Mouse (Mus musculus) intestine, postnatal 0 days (tissue): ENCODE measurements at regions not wholly inside any gene's neighbourhood (a gene's known extent, or its start where the extent isn't known, plus 50 kb on each side); places are given as distances from the start of the nearest gene placed in this dataset.
A peak's percentile ranks its signal among the peaks of the same experiment; 100 is the strongest.

ENCODE experiments used
- ATAC-seq: fragments of 200-750 bp; cut with Nextera tagmentation; 2 replicates; pipeline ENCODE4 v1.8.0; 2017; ENCODE audit warnings: mild to moderate bottlenecking, moderate TSS enrichment, moderate library complexity
- H3K27ac ChIP-seq: fragments of 300-500 bp; sonication (generic); 2 replicates; pipeline ENCODE4 v1.5.1; 2014; ENCODE audit warnings: mild to moderate bottlenecking, low read depth, low read length, moderate library complexity
- H3K27me3 ChIP-seq: fragments of 300-500 bp; sonication (generic); replicated peaks from 2 replicates; pipeline ENCODE4 v1.6.1; 2014; ENCODE audit warnings: low read length, mixed read lengths; ENCODE audit not compliant: control insufficient read depth, insufficient read depth
- H3K36me3 ChIP-seq: fragments of 300-500 bp; sonication (generic); 2 replicates; pipeline ENCODE4 v1.6.1; 2014; ENCODE audit warnings: mild to moderate bottlenecking, moderate library complexity; ENCODE audit not compliant: control insufficient read depth, insufficient read depth
- H3K4me1 ChIP-seq: fragments of 300-500 bp; sonication (generic); replicated peaks from 2 replicates; pipeline ENCODE4 v1.6.1; 2014; ENCODE audit warnings: antibody characterized with exemption, low read length, mixed read lengths; ENCODE audit not compliant: control insufficient read depth, insufficient read depth
- H3K4me2 ChIP-seq: fragments of 300-500 bp; sonication (generic); replicated peaks from 2 replicates; pipeline ENCODE4 v1.6.1; 2014; ENCODE audit warnings: low read depth, mild to moderate bottlenecking, moderate library complexity
- H3K4me3 ChIP-seq: fragments of 300-500 bp; sonication (generic); 2 replicates; pipeline ENCODE4 v1.5.1; 2014; ENCODE audit warnings: low read depth, low read length
- H3K9ac ChIP-seq: fragments of 300-500 bp; sonication (generic); 2 replicates; pipeline ENCODE4 v1.6.1; 2014; ENCODE audit warnings: mild to moderate bottlenecking, low read depth, low read length
- H3K9me3 ChIP-seq: fragments of 300-500 bp; sonication (generic); 2 replicates; pipeline ENCODE4 v1.6.1; 2016; ENCODE audit warnings: mixed run types; ENCODE audit not compliant: control insufficient read depth
- CTCF ChIP-seq: sonication (generic); IDR thresholded peaks from 2 replicates; pipeline ENCODE4 v1.5.1; 2016; ENCODE audit warnings: low read depth, mild to moderate bottlenecking, control low read depth, antibody characterized with exemption, moderate library complexity
- WGBS: fragments of 180-500 bp; shearing (Covaris S2); extraction: QIAGEN DNeasy Blood & Tissue Kit; methylation state at CpG from one replicate; pipeline ENCODE4 v1.1.7; 2014; 5-methylcytosine and 5-hydroxymethylcytosine counted together

- H3K4me3 ChIP-seq = no peak overlapping the region
- ATAC-seq = no peak
- no peak overlapping the region for H3K4me2 ChIP-seq
- 61% methylated on average over 4 of the region's 4 CpGs for WGBS
- H3K9me3 ChIP-seq = no peaks in the 10 kb centered on the region
- no peak for TF ChIP-seq CTCF
- H3K27me3 ChIP-seq = no peaks in the 10 kb centered on the region
- no peak overlapping the region for H3K9ac ChIP-seq
- no peak overlapping the region for H3K27ac ChIP-seq
- no peaks in the 10 kb centered on the region for H3K36me3 ChIP-seq
- H3K4me1 ChIP-seq = no peaks in the 10 kb centered on the region
Measured at GRCm38 (mm10) chr15:87170890-87171289, 373.2 kb upstream of the Fam19a5 start.

- H3K9me3 ChIP-seq = no peaks in the 10 kb centered on the region
Measured at GRCm38 (mm10) chr15:87173096-87173495, 371.0 kb upstream of the Fam19a5 start.

GRCm38 (mm10) chr15:87178646-87179045, 365.5 kb upstream of the Fam19a5 start:
- H3K9me3 ChIP-seq = no peaks in the 10 kb centered on the region
- no peaks in the 10 kb centered on the region for H3K36me3 ChIP-seq
- TF ChIP-seq CTCF = no peak
- 81% methylated on average over 7 of the region's 7 CpGs for WGBS
- no peak overlapping the region for H3K4me3 ChIP-seq
- ATAC-seq = no peak
- no peak overlapping the region for H3K9ac ChIP-seq
- no peak overlapping the region for H3K4me2 ChIP-seq
- no peaks in the 10 kb centered on the region for H3K4me1 ChIP-seq
- no peak overlapping the region for H3K27ac ChIP-seq
- H3K27me3 ChIP-seq = no peaks in the 10 kb centered on the region

More at GRCm38 (mm10) chr15:87173096-87173495, 371.0 kb upstream of the Fam19a5 start:
- no peak for ATAC-seq
- H3K27me3 ChIP-seq = no peaks in the 10 kb centered on the region
- no peak overlapping the region for H3K4me2 ChIP-seq
- no peaks in the 10 kb centered on the region for H3K4me1 ChIP-seq
- no peak for TF ChIP-seq CTCF
- no peak overlapping the region for H3K27ac ChIP-seq
- no peak overlapping the region for H3K4me3 ChIP-seq
- no peaks in the 10 kb centered on the region for H3K36me3 ChIP-seq
- WGBS = 85% methylated on average over 2 of the region's 2 CpGs
- H3K9ac ChIP-seq = no peak overlapping the region

DNA sequence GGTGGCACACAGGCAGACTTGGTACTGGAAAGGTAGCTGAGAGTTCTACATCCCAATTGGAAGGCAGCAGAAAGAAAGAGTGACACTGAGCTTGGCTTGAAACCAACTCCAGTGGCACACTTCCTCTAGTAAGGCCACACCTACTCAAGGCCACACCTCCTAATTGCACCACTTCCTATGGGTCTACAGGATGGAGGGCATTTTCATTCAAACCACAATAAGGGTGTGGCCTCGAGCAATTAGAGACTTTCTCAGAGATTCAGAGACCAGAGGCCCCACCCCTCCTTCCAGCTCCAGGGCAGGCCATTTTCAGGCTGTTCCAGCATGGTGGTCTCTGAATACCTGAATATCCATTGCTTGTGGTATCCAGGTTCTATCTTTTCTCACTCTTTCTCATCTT, 363.3 kb upstream of the Fam19a5 start:
- ATAC-seq = no peak
- Histone ChIP-seq H3K27ac (no peak overlapping the region), H3K27me3 (no peaks in the 10 kb centered on the region), H3K36me3 (no peaks in the 10 kb centered on the region), H3K4me1 (no peaks in the 10 kb centered on the region), H3K4me3 (no peak overlapping the region), H3K9ac (no peak overlapping the region), H3K9me3 (no peaks in the 10 kb centered on the region), H3K4me2 (no peak overlapping the region)
- 55% methylated on average over 1 of the region's 1 CpGs for WGBS
- TF ChIP-seq CTCF = no peak

DNA sequence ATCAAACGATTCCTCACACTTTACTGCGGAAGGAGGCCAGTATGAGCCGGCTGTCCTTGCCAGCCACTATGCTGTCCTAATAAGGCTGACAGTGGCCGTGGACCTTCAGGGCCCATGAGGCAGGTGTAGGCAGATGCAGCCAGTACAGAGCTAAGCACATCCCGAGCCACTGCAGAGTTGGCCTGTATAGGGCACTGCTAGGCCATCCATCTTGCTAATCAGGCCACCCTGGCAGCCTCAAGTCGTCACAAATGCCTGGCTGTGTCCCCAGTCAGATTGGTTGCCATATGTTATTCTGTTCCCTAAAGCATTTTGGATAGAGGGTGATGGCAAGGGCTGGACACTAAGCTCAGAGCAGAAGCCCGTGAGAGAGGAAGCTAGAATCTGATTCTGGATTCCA, 359.9 kb upstream of the Fam19a5 start:
- H3K36me3 ChIP-seq = no peaks in the 10 kb centered on the region
- no peak overlapping the region for H3K9ac ChIP-seq
- TF ChIP-seq CTCF = no peak
- no peaks in the 10 kb centered on the region for H3K9me3 ChIP-seq
- 64% methylated on average over 7 of the region's 7 CpGs for WGBS
- H3K4me1 ChIP-seq = no peaks in the 10 kb centered on the region
- H3K4me3 ChIP-seq = no peak overlapping the region
- no peak for ATAC-seq
- no peak overlapping the region for H3K27ac ChIP-seq
- no peaks in the 10 kb centered on the region for H3K27me3 ChIP-seq
- no peak overlapping the region for H3K4me2 ChIP-seq

DNA sequence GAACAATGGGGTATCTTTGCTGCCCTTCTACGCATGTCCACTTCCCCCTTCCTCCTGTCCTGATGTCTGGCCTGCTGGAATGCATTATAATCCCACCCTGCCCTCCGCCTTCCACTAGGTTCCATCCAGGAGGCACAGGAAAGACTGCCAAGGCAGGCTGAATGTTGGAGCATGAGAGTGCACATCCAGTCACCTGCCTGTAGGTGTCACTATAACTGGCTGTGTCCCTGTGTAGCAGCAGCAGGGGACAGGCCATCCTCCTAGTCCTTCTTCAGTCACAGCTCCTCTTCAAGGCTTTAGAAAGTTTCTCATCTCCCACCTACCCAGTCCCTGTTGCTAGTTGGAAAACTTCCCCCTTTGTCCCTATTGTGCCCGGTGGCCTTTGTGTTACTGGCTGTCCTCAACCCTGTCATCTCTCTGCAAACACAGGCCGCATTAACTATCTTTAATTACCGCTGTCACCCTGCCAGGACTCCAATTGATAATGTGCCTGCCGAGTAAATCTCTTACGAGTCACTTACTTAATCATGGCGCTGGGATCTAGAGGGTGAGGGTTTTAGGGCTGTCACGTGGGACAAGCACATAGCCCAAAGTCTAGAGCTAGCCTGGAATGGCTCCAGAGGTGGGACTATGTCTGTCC, 355.2 kb upstream of the Fam19a5 start:
- ATAC-seq = no peak
- TF ChIP-seq CTCF = peak; percentile 50
- Histone ChIP-seq H3K36me3 (no peaks in the 10 kb centered on the region), H3K4me2 (no peak overlapping the region), H3K27ac (no peak overlapping the region), H3K4me1 (no peaks in the 10 kb centered on the region), H3K9ac (no peak overlapping the region), H3K9me3 (no peaks in the 10 kb centered on the region), H3K4me3 (no peak overlapping the region), H3K27me3 (no peaks in the 10 kb centered on the region)
- WGBS = 64% methylated on average over 9 of the region's 9 CpGs

DNA sequence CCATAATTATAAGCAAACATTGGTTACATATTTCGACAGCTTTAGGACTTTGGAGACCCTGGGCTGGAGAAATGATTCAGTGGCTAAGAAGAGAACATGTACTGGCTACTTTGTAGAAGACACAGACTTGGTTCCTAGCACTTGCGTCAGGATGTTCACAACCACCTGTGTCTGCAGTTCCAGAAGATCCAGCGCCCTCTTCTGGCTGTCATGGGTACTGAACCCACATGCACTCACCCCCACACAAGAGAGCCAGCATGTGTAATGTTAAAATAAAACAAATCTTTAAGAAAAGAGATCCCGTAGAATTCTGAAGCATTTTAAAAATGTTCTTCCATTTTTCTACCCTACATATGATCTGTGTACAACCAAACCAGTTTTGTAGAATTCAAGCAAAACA, 352.2 kb upstream of the Fam19a5 start:
- Histone ChIP-seq H3K9ac (no peak overlapping the region), H3K27me3 (no peaks in the 10 kb centered on the region), H3K4me1 (no peaks in the 10 kb centered on the region), H3K27ac (no peak overlapping the region), H3K4me3 (no peak overlapping the region), H3K9me3 (no peaks in the 10 kb centered on the region), H3K4me2 (no peak overlapping the region), H3K36me3 (no peaks in the 10 kb centered on the region)
- TF ChIP-seq CTCF = peak; percentile 17; the same call in 1 of the 2 replicates
- WGBS = 73% methylated on average over 4 of the region's 4 CpGs
- ATAC-seq = no peak
